Mouse (Mus musculus) thymus, postnatal 10 days (tissue): Measurements from ENCODE around the gene Prlr.

ENCODE experiments used
- DNase-seq, 2 experiments: peaks; one replicate each; pipeline ENCODE4 v3.0.0; 2021; ENCODE audit warnings: low spot score in 2 of 2

Prlr gene

GRCm38 (mm10) chr15:10235977-10236376, 58.9 kb downstream of the Prlr start:
- peak in 1 of 2 experiments; percentile 22 for DNase-seq

- peak; percentile 43 to 53 for DNase-seq
Observed at GRCm38 (mm10) chr15:10236812-10237211, 59.8 kb downstream of the Prlr start.

- DNase-seq, result no peak
Observed at GRCm38 (mm10) chr15:10238454-10238853, 61.4 kb downstream of the Prlr start.

- DNase-seq, result no peak
Observed at GRCm38 (mm10) chr15:10240228-10240795, 63.3 kb downstream of the Prlr start.

GRCm38 (mm10) chr15:10242250-10242649, 65.2 kb downstream of the Prlr start:
- DNase-seq, result no peak

- no peak for DNase-seq
Observed at GRCm38 (mm10) chr15:10249285-10249684, 72.2 kb downstream of the Prlr start.

GRCm38 (mm10) chr15:10250784-10251183, 73.7 kb downstream of the Prlr start:
- DNase-seq, result no peak

GRCm38 (mm10) chr15:10252526-10252925, 75.5 kb downstream of the Prlr start:
- DNase-seq, result no peak

GRCm38 (mm10) chr15:10262219-10262618, 85.2 kb downstream of the Prlr start:
- DNase-seq, result no peak

GRCm38 (mm10) chr15:10262641-10263040, 85.6 kb downstream of the Prlr start:
- no peak for DNase-seq

GRCm38 (mm10) chr15:10263420-10263819, 86.4 kb downstream of the Prlr start:
- no peak for DNase-seq

GRCm38 (mm10) chr15:10264885-10265284, 87.8 kb downstream of the Prlr start:
- no peak for DNase-seq

GRCm38 (mm10) chr15:10267251-10267650, 90.2 kb downstream of the Prlr start:
- no peak for DNase-seq

GRCm38 (mm10) chr15:10276386-10276785, 99.3 kb downstream of the Prlr start:
- no peak for DNase-seq

- no peak for DNase-seq
Observed at GRCm38 (mm10) chr15:10277461-10277860, 100.4 kb downstream of the Prlr start.

GRCm38 (mm10) chr15:10281546-10281945, 104.5 kb downstream of the Prlr start:
- DNase-seq, result no peak

GRCm38 (mm10) chr15:10283661-10284060, 106.6 kb downstream of the Prlr start:
- no peak for DNase-seq

- DNase-seq, result no peak
Observed at GRCm38 (mm10) chr15:10296570-10296969, 119.5 kb downstream of the Prlr start.

- DNase-seq, result no peak
Observed at GRCm38 (mm10) chr15:10298058-10298457, 121.0 kb downstream of the Prlr start.

GRCm38 (mm10) chr15:10299467-10299866, 122.4 kb downstream of the Prlr start:
- no peak for DNase-seq

GRCm38 (mm10) chr15:10306461-10306860, 129.4 kb downstream of the Prlr start:
- DNase-seq, result no peak

GRCm38 (mm10) chr15:10311826-10312225, 134.8 kb downstream of the Prlr start:
- no peak for DNase-seq

- DNase-seq, result peak in 1 of 2 experiments; percentile 29
Observed at GRCm38 (mm10) chr15:10313522-10314455, 136.8 kb downstream of the Prlr start.
